Mouse (Mus musculus) liver, postnatal 0 days (tissue): ENCODE data around the gene Daxx. TPM values are rescaled to one million over a fixed set of nuclear protein-coding genes. Genes with fewer than 3 reads are reported as not detected.
A peak's percentile ranks its signal among the peaks of the same experiment; 100 is the strongest.
"Not testable (repeated sequence)": the region's sequence is repeated elsewhere in the genome, so short reads cannot be mapped to it uniquely, and the experiment has no call there.

Experiments used
- ATAC-seq: fragments of 200-750 bp; cut with Nextera tagmentation; 2 replicates; pipeline ENCODE4 v1.8.0; 2017; ENCODE audit warnings: mild to moderate bottlenecking, moderate library complexity
- DNase-seq: peaks from one replicate; pipeline ENCODE4 v3.0.0-alpha.2; 2016
- H3K27ac ChIP-seq: fragments of 300-500 bp; sonication (generic); 2 replicates; pipeline ENCODE4 v1.5.1; 2014; ENCODE audit warnings: antibody characterized with exemption, moderate library complexity, mild to moderate bottlenecking, low read depth
- H3K27me3 ChIP-seq: fragments of 300-500 bp; sonication (generic); 2 replicates; pipeline ENCODE4 v1.6.1; 2014; ENCODE audit warnings: low read length, control low read depth, mixed read lengths; ENCODE audit not compliant: insufficient read depth
- H3K36me3 ChIP-seq: fragments of 300-500 bp; sonication (generic); replicated peaks from 2 replicates; pipeline ENCODE4 v1.6.1; 2014; ENCODE audit warnings: mild to moderate bottlenecking, control low read depth, low read length, moderate library complexity, mixed read lengths; ENCODE audit not compliant: insufficient read depth
- H3K4me1 ChIP-seq: fragments of 300-500 bp; sonication (generic); 2 replicates; pipeline ENCODE4 v1.6.1; 2014; ENCODE audit warnings: antibody characterized with exemption, mild to moderate bottlenecking, control low read depth; ENCODE audit not compliant: insufficient read depth
- H3K4me2 ChIP-seq: fragments of 300-500 bp; sonication (generic); 2 replicates; pipeline ENCODE4 v1.6.1; 2014; ENCODE audit warnings: low read depth, mild to moderate bottlenecking, low read length, moderate library complexity, mixed read lengths
- H3K4me3 ChIP-seq: fragments of 300-500 bp; sonication (generic); 2 replicates; pipeline ENCODE4 v1.5.1; 2014; ENCODE audit warnings: low read depth, low read length
- H3K9ac ChIP-seq: fragments of 300-500 bp; sonication (generic); replicated peaks from 2 replicates; pipeline ENCODE4 v1.6.1; 2014; ENCODE audit warnings: mild to moderate bottlenecking, moderate library complexity
- H3K9me3 ChIP-seq: fragments of 300-500 bp; sonication (generic); 2 replicates; pipeline ENCODE4 v1.6.1; 2016; ENCODE audit warnings: mild to moderate bottlenecking, control low read depth, low read length, mixed read lengths
- CTCF ChIP-seq: sonication (generic); IDR thresholded peaks from 2 replicates; pipeline ENCODE4 v1.5.1; 2016; ENCODE audit warnings: antibody characterized with exemption, low read depth
- EP300 ChIP-seq: IDR thresholded peaks from 2 replicates; pipeline ENCODE4 v1.6.1; 2016; ENCODE audit warnings: antibody characterized with exemption, low read depth, mild to moderate bottlenecking
- WGBS: fragments of 180-500 bp; shearing (Covaris S2); extraction: QIAGEN DNeasy Blood & Tissue Kit; methylation state at CpG from one replicate; pipeline ENCODE4 v1.1.7; 2014; ENCODE audit not compliant: insufficient replicate concordance; 5-methylcytosine and 5-hydroxymethylcytosine counted together
- polyA plus RNA-seq: library from polyadenylated mRNA; unstranded; fragments of >200 nt; fragmentation: Nextera tagmentation; extraction: Ambion mirVana; gene quantifications from 2 replicates; pipeline ENCODE4 v1.2.1, GENCODE M21; 2015

Gene Daxx
- polyA plus RNA-seq, 1 experiment from 2014 or later, result 12.6 TPM

GRCm38 (mm10) chr17:33899642-33900041 lies 9.6 kb upstream of the Daxx start:
- H3K9ac ChIP-seq, result no peak overlapping the region
- TF ChIP-seq EP300, result peak; percentile 43; the same call in 1 of the 2 replicates
- no peak for TF ChIP-seq CTCF
- H3K36me3 ChIP-seq, result no peaks in the 10 kb centered on the region
- 32% methylated on average over 4 of the region's 4 CpGs for WGBS
- H3K4me3 ChIP-seq, result no peak overlapping the region
- H3K27ac ChIP-seq, result peak overlapping the region; percentile 64
- ATAC-seq (peak; percentile 62), DNase-seq (no peak)
- H3K4me2 ChIP-seq, result no peak overlapping the region
- H3K27me3 ChIP-seq, result no peaks in the 10 kb centered on the region
- H3K9me3 ChIP-seq, result no peaks in the 10 kb centered on the region
- peaks cover 29% of the 10 kb centered on the region for H3K4me1 ChIP-seq

GRCm38 (mm10) chr17:33900281-33900988 lies 8.8 kb upstream of the Daxx start:
- H3K27ac ChIP-seq, result peak overlapping the region; percentile 64
- H3K27me3 ChIP-seq, result no peaks in the 10 kb centered on the region
- no peak overlapping the region for H3K9ac ChIP-seq
- ATAC-seq (no peak), DNase-seq (no peak)
- peaks cover 29% of the 10 kb centered on the region for H3K4me1 ChIP-seq
- TF ChIP-seq CTCF, result no peak
- TF ChIP-seq EP300, result no peak
- no peaks in the 10 kb centered on the region for H3K36me3 ChIP-seq
- no peak overlapping the region for H3K4me3 ChIP-seq
- H3K4me2 ChIP-seq, result 0 out of 2 replicates have a peak overlapping the region, but pooled peaks have one; percentile 10
- no peaks in the 10 kb centered on the region for H3K9me3 ChIP-seq
- WGBS, result 62% methylated on average over 7 of the region's 7 CpGs

- Histone ChIP-seq H3K4me3 (no peak overlapping the region), H3K9ac (no peak overlapping the region), H3K9me3 (no peaks in the 10 kb centered on the region), H3K4me1 (peaks cover 29% of the 10 kb centered on the region), H3K27ac (no peak overlapping the region), H3K27me3 (no peaks in the 10 kb centered on the region), H3K4me2 (no peak overlapping the region), H3K36me3 (no peaks in the 10 kb centered on the region)
- no peak for ATAC-seq
- TF ChIP-seq CTCF (no peak), EP300 (no peak)
- DNase-seq, result no peak
- WGBS, result 74% methylated on average over 4 of the region's 4 CpGs
Measured at GRCm38 (mm10) chr17:33900989-33901314, 8.3 kb upstream of the Daxx start.

- no peak overlapping the region for H3K9ac ChIP-seq
- DNase-seq (no peak), ATAC-seq (no peak)
- TF ChIP-seq EP300 (no peak), CTCF (no peak)
- peaks cover 29% of the 10 kb centered on the region for H3K4me1 ChIP-seq
- 0 out of 2 replicates have a peak overlapping the region, but pooled peaks have one; percentile 34 for H3K27ac ChIP-seq
- no peak overlapping the region for H3K4me3 ChIP-seq
- no peak overlapping the region for H3K4me2 ChIP-seq
- no peaks in the 10 kb centered on the region for H3K36me3 ChIP-seq
- no peaks in the 10 kb centered on the region for H3K9me3 ChIP-seq
- no peaks in the 10 kb centered on the region for H3K27me3 ChIP-seq
- 78% methylated on average over 4 of the region's 4 CpGs for WGBS
Measured at GRCm38 (mm10) chr17:33901653-33902052, 7.6 kb upstream of the Daxx start.

GRCm38 (mm10) chr17:33902079-33902478 lies 7.1 kb upstream of the Daxx start:
- Histone ChIP-seq H3K9me3 (no peaks in the 10 kb centered on the region), H3K4me3 (no peak overlapping the region), H3K27ac (0 out of 2 replicates have a peak overlapping the region, but pooled peaks have one; percentile 34), H3K4me1 (peaks cover 29% of the 10 kb centered on the region), H3K4me2 (0 out of 2 replicates have a peak overlapping the region, but pooled peaks have one; percentile 9), H3K36me3 (no peaks in the 10 kb centered on the region), H3K27me3 (no peaks in the 10 kb centered on the region), H3K9ac (no peak overlapping the region)
- ATAC-seq (no peak), DNase-seq (no peak)
- TF ChIP-seq EP300 (no peak), CTCF (no peak)
- 58% methylated on average over 4 of the region's 4 CpGs for WGBS

GRCm38 (mm10) chr17:33902491-33902890 lies 6.7 kb upstream of the Daxx start:
- Histone ChIP-seq H3K4me1 (peaks cover 29% of the 10 kb centered on the region), H3K27ac (peak overlapping the region; percentile 31; the same call in 1 of the 2 replicates), H3K9ac (no peak overlapping the region), H3K4me2 (0 out of 2 replicates have a peak overlapping the region, but pooled peaks have one; percentile 9), H3K36me3 (no peaks in the 10 kb centered on the region), H3K27me3 (no peaks in the 10 kb centered on the region), H3K9me3 (no peaks in the 10 kb centered on the region), H3K4me3 (no peak overlapping the region)
- DNase-seq (no peak), ATAC-seq (peak; percentile 19; the same call in 1 of the 2 replicates)
- TF ChIP-seq CTCF (no peak), EP300 (no peak)
- 49% methylated on average over 7 of the region's 7 CpGs for WGBS

- peak overlapping the region; percentile 11; the same call in 1 of the 2 replicates for H3K27ac ChIP-seq
- not testable (repeated sequence) for H3K27me3 ChIP-seq, ATAC-seq, H3K9ac ChIP-seq, H3K4me2 ChIP-seq, H3K36me3 ChIP-seq, DNase-seq, H3K4me3 ChIP-seq, H3K9me3 ChIP-seq
- WGBS, result 76% methylated on average over 6 of the region's 6 CpGs
- H3K4me1 ChIP-seq, result peaks cover 38% of the 10 kb centered on the region
Measured at GRCm38 (mm10) chr17:33903911-33904651, 5.1 kb upstream of the Daxx start.

- not testable (repeated sequence) for H3K27me3 ChIP-seq, H3K36me3 ChIP-seq, ATAC-seq, H3K4me2 ChIP-seq, H3K9me3 ChIP-seq, H3K4me3 ChIP-seq, DNase-seq, H3K9ac ChIP-seq
- WGBS, result 41% methylated on average over 3 of the region's 4 CpGs
- Histone ChIP-seq H3K4me1 (peaks cover 38% of the 10 kb centered on the region), H3K27ac (peak within 1 kb of the TSS; percentile 11; the same call in 1 of the 2 replicates)
Measured at GRCm38 (mm10) chr17:33904835-33905234, 4.4 kb upstream of the Daxx start, which contains the start of gene Platr17. TSS of gene Platr17 (plus strand) at chr17:33905135.
